Mouse (Mus musculus) spleen, adult 2 months (tissue): ENCODE measurements around the gene Kif16b.

Experiments used
- CTCF ChIP-seq: fragments of 200-500 bp; IDR thresholded peaks from 2 replicates; pipeline ENCODE4 v1.5.1; 2011; ENCODE audit warnings: mild to moderate bottlenecking, inconsistent platforms; ENCODE audit not compliant: insufficient read depth, insufficient read length, insufficient replicate concordance; ENCODE audit errors: extremely low read depth
- POLR2A ChIP-seq: fragments of 200-500 bp; IDR thresholded peaks from 2 replicates; pipeline ENCODE4 v1.6.1; 2011; ENCODE audit warnings: low read depth, low read length, inconsistent platforms

DNA sequence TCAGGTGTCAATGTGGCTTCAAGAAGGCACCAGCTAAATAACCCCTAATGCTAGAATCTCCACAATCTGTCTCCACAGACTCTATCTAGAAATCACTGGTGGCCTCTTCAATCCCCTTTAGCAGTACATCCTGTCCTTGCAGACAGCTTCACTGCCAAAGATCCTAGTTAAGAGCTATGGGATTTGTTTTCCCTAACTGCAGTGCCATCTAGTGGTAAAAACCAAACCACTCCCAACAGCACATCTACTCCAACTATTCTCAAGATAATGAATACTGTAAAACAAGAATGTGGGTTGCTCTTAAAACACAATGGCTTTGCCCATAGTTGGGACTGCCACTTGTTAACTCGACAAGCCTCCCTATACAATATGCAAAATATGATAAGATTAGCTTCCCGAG is 88.3 kb downstream of the Kif16b start:
- TF ChIP-seq CTCF (no peak), POLR2A (no peak)
